Mouse (Mus musculus) spleen, adult 2 months (tissue): ENCODE data around the gene Fgfr2.

Source experiments
- CTCF ChIP-seq: fragments of 200-500 bp; IDR thresholded peaks from 2 replicates; pipeline ENCODE4 v1.5.1; 2011; ENCODE audit warnings: mild to moderate bottlenecking, inconsistent platforms; ENCODE audit not compliant: insufficient read depth, insufficient read length, insufficient replicate concordance; ENCODE audit errors: extremely low read depth
- POLR2A ChIP-seq: fragments of 200-500 bp; IDR thresholded peaks from 2 replicates; pipeline ENCODE4 v1.6.1; 2011; ENCODE audit warnings: low read depth, low read length, inconsistent platforms

DNA sequence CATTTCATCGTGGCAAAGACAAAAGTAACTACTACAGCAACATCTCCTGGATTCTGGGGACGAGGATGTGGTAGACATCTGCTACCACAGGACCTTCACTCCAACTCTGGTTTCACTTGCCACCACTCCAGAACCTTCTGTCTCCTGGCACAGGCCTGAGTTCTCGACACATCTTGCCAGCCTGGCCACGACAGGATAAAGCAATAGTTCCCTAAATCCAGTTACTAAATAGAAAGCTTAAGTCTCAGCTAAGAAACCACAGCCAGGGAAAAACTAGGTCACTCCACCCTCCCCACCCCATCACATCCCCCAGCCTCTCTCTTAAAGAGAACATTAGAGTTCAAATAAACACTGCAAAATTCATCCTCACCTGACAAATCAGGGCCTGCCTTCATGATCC, 1035.0 kb downstream of the Fgfr2 start:
- no peak for TF ChIP-seq POLR2A
- no peak for TF ChIP-seq CTCF
